Mouse (Mus musculus) ES-E14 (cell line): ENCODE measurements around the gene Pask. TPM values are rescaled to one million over a fixed set of nuclear protein-coding genes. Genes with fewer than 3 reads are reported as not detected.

Source experiments
- DNase-seq: peaks from one replicate; pipeline ENCODE4 v3.0.0-alpha.2; 2013; ENCODE audit warnings: low read depth, low spot score
- H3K27ac ChIP-seq: 2 replicates; pipeline ENCODE4 v1.5.1; 2012; ENCODE audit warnings: low read depth, mild to moderate bottlenecking, low read length, moderate library complexity, mixed read lengths; ENCODE audit not compliant: poor library complexity, insufficient read depth, severe bottlenecking
- H3K36me3 ChIP-seq: 2 replicates; pipeline ENCODE4 v1.6.1; 2012; ENCODE audit warnings: mild to moderate bottlenecking, low read length, moderate library complexity, mixed read lengths; ENCODE audit not compliant: control insufficient read depth, poor library complexity, insufficient read depth, severe bottlenecking
- H3K4me1 ChIP-seq, 2 experiments: fragments of 150-350 bp in 1 of 2; sonication (generic) in 1 of 2; 2 replicates each; pipeline ENCODE4 v1.6.1; 2012; ENCODE audit warnings: low read length in 2 of 2, mild to moderate bottlenecking in 1 of 2, mixed read lengths in 1 of 2; ENCODE audit not compliant: control insufficient read depth in 2 of 2, insufficient read depth in 2 of 2, poor library complexity in 1 of 2
- H3K4me3 ChIP-seq, 2 experiments: fragments of 150-350 bp in 1 of 2; sonication (generic) in 1 of 2; 2 replicates each; pipeline ENCODE4 v1.5.1; 2012; ENCODE audit warnings: low read length in 2 of 2, low read depth in 1 of 2, mild to moderate bottlenecking in 1 of 2, mixed read lengths in 1 of 2; ENCODE audit not compliant: insufficient read depth in 1 of 2, poor library complexity in 1 of 2, severe bottlenecking in 1 of 2
- H3K9ac ChIP-seq: 2 replicates; pipeline ENCODE4 v1.6.1; 2012; ENCODE audit warnings: low read depth, mild to moderate bottlenecking, low read length, mixed read lengths; ENCODE audit not compliant: poor library complexity, insufficient read depth, severe bottlenecking
- H3K9me3 ChIP-seq: fragments of 150-350 bp; sonication (generic); 2 replicates; pipeline ENCODE4 v1.6.1; 2012; ENCODE audit warnings: low read depth, mild to moderate bottlenecking, low read length; ENCODE audit not compliant: control insufficient read depth, insufficient read depth
- CHD2 ChIP-seq: IDR thresholded peaks from 2 replicates; pipeline ENCODE4 v1.6.1; 2014; ENCODE audit warnings: mild to moderate bottlenecking, low read depth, low read length, inconsistent platforms
- HCFC1 ChIP-seq: IDR thresholded peaks from 2 replicates; pipeline ENCODE4 v1.6.1; 2012; ENCODE audit warnings: low read length, inconsistent platforms, borderline replicate concordance; ENCODE audit not compliant: insufficient read depth
- MAFK ChIP-seq: IDR thresholded peaks from 2 replicates; pipeline ENCODE4 v1.6.1; 2014; ENCODE audit warnings: mild to moderate bottlenecking, low read depth, low read length, inconsistent platforms; ENCODE audit not compliant: insufficient read depth
- ZC3H11A ChIP-seq: IDR thresholded peaks from 2 replicates; pipeline ENCODE4 v1.6.1; 2012; ENCODE audit warnings: low read depth, mild to moderate bottlenecking, inconsistent platforms, low read length, borderline replicate concordance
- ZNF384 ChIP-seq: IDR thresholded peaks from 2 replicates; pipeline ENCODE4 v1.6.1; 2012; ENCODE audit warnings: low read depth, low read length, inconsistent platforms
- in situ Hi-C, 2 experiments: fragments of 600-800 bp; cut with MboI; formaldehyde crosslinking; loops; one replicate each; pipeline ENCODE4 v1.15.1; 2025; ENCODE audit warnings: low sequenced_read_pairs in 2 of 2, inconsistent platforms in 1 of 2; ENCODE audit not compliant: unreplicated experiment in 2 of 2
- total RNA-seq: library from RNA; depleted of rRNA; stranded (reverse); fragments of 300-350 nt; gene quantifications from 2 replicates; pipeline ENCODE4 v1.2.3, GENCODE M21; 2012; rRNA removed

Gene Pask
- total RNA-seq: 34.4 and 36.8 TPM in 2 replicates

DNA sequence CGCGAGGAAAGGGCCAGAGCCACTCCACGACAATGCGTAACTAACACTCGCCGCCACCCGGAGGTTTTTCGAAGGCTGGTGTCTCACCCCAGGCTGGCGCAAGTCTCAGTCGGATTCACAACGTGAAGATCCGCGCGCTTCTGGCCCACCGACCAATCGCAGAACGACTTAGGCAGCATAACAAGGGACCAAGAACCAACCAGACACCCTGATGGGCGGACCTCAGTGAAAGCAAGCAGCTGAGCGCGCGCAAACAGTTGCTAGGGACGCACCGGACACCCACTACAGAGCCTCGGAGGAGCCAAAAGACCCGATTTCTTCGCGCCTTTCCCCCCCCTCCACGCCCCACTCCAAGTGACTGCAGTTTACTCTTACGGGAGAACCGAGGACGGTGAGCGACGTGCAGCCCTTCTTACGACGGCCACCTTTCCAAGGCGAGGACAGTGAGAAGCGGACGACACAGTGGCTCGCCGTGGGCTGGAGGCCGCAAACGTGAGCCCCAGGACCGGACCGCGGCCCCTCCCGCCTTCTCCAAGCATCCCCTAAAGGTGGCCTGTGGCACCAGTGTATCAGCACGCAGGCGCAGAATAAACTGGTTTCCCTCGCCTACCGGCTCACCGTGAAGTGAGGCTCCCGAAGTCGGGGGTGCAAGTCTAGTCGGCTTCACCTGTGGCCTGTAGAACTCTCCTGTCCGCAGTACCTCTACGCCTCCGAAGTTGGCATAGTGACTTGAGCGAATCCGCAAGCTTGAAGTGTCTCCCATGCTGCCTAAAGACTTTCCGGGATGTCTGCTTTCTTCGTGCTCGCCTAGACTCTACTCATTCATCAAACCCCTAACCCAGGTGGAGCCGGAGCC is at the start of gene Pask, which contains the start of gene Ppp1r7:
TSS of gene Pask (minus strand) at position 835 of the 856 bp plus-strand sequence.
TSS of gene Ppp1r7 (plus strand) at position 207 of the 856 bp plus-strand sequence.
- in situ Hi-C loops: no loop called here
- DNase-seq: peak; percentile 94
- TF ChIP-seq HCFC1 (peak; percentile 83), MAFK (no peak), CHD2 (0 out of 2 replicates have a peak, but pooled peaks have one; percentile 11)
- no peak within 1 kb of the TSS for H3K27ac ChIP-seq
- H3K4me3 ChIP-seq: peak within 1 kb of the TSS; percentile 82 to 99
- H3K4me1 ChIP-seq: peaks cover 0 to 2% of the 10 kb centered on the region in 2 experiments; a peak in 1 of 4 replicates
- peaks cover 6% of the 10 kb centered on the region; the same call in 1 of the 2 replicates for H3K36me3 ChIP-seq
- H3K9ac ChIP-seq: peak within 1 kb of the TSS; percentile 94
- H3K9me3 ChIP-seq: no peaks in the 10 kb centered on the region

- H3K4me1 ChIP-seq: no peaks in the 10 kb centered on the region; a peak in 1 of 4 replicates
- H3K9me3 ChIP-seq: no peaks in the 10 kb centered on the region
- DNase-seq: no peak
- in situ Hi-C loops: no loop called here
- H3K36me3 ChIP-seq: no peaks in the 10 kb centered on the region
- no peak overlapping the region for H3K27ac ChIP-seq
- TF ChIP-seq CHD2: no peak
- no peak overlapping the region for H3K4me3 ChIP-seq
- no peak overlapping the region for H3K9ac ChIP-seq
These were observed 45.6 kb upstream of the Pask start for GRCm38 (mm10) chr1:93388906-93389305.

- Histone ChIP-seq H3K4me1 (no peaks in the 10 kb centered on the region; a peak in 1 of 4 replicates), H3K4me3 (no peak overlapping the region), H3K36me3 (no peaks in the 10 kb centered on the region), H3K9ac (no peak overlapping the region), H3K9me3 (no peaks in the 10 kb centered on the region), H3K27ac (no peak overlapping the region)
- TF ChIP-seq ZNF384: no peak
- no peak for TF ChIP-seq MAFK
- TF ChIP-seq ZC3H11A: no peak
- TF ChIP-seq HCFC1: no peak
- TF ChIP-seq CHD2: no peak
- in situ Hi-C loops: no loop called here
- DNase-seq: no peak
These were observed 43.9 kb upstream of the Pask start for GRCm38 (mm10) chr1:93387198-93387597.

- in situ Hi-C loops: no loop called here
- Histone ChIP-seq H3K4me1 (peaks cover 0 to 13% of the 10 kb centered on the region in 2 experiments; a peak in 2 of 4 replicates), H3K27ac (no peak overlapping the region), H3K9me3 (no peaks in the 10 kb centered on the region), H3K9ac (no peak overlapping the region), H3K4me3 (no peak overlapping the region), H3K36me3 (no peaks in the 10 kb centered on the region)
- TF ChIP-seq ZNF384 (no peak), ZC3H11A (no peak), HCFC1 (no peak), MAFK (no peak)
- DNase-seq: no peak
These were observed 35.8 kb upstream of the Pask start for GRCm38 (mm10) chr1:93379117-93379516.

DNA sequence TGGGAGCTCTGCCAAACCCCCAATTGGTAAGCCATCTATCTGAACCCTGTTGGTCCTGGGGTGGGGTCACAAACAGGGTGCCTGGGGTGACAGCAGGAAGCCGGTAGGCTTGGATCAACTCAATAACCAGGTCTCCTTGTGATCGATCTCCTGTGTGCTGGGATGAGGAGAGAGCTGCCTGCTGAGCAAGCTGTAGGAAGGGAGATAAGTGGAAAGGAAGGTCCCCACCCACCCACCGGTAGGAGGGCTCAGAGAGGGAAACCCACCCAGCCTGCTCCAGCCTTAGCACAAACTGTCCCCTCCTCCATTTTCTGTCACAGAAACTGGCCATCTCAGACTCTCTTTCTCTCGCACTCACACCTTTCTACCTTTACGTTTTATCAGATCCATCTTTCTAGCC is 34.0 kb upstream of the Pask start:
- DNase-seq: no peak
- TF ChIP-seq ZC3H11A: no peak
- no peak for TF ChIP-seq HCFC1
- no peak for TF ChIP-seq MAFK
- no peak for TF ChIP-seq ZNF384
- TF ChIP-seq CHD2: no peak
- Histone ChIP-seq H3K4me1 (peaks cover 0 to 13% of the 10 kb centered on the region in 2 experiments; a peak in 2 of 4 replicates), H3K36me3 (no peaks in the 10 kb centered on the region), H3K27ac (no peak overlapping the region), H3K9ac (no peak overlapping the region), H3K9me3 (no peaks in the 10 kb centered on the region), H3K4me3 (no peak overlapping the region)
- in situ Hi-C loops: no loop called here
